Mouse (Mus musculus) testis, adult 2 months (tissue): ENCODE results near the gene Pdcd5.

Experiments
- CTCF ChIP-seq: fragments of 200-500 bp; IDR thresholded peaks from 2 replicates; pipeline ENCODE4 v1.5.1; 2012; ENCODE audit warnings: low read depth, mild to moderate bottlenecking, inconsistent platforms, low read length, moderate library complexity; ENCODE audit not compliant: control insufficient read depth, insufficient read depth, insufficient replicate concordance
- POLR2A ChIP-seq: fragments of 200-500 bp; IDR thresholded peaks from 2 replicates; pipeline ENCODE4 v1.6.1; 2012; ENCODE audit warnings: low read depth, mild to moderate bottlenecking, inconsistent platforms, low read length, moderate library complexity; ENCODE audit not compliant: control insufficient read depth

GRCm38 (mm10) chr7:35688781-35689349 lies 41.5 kb upstream of the Pdcd5 start:
- no peak for TF ChIP-seq CTCF
- no peak for TF ChIP-seq POLR2A
